Mouse (Mus musculus) small intestine, adult 2 months (tissue): Measurements from ENCODE around the gene Ablim1.

Source experiments
- CTCF ChIP-seq: fragments of 200-500 bp; IDR thresholded peaks from 2 replicates; pipeline ENCODE4 v1.5.1; 2012; ENCODE audit warnings: low read depth, mild to moderate bottlenecking, control low read depth, inconsistent platforms, low read length, moderate library complexity, mixed read lengths; ENCODE audit not compliant: insufficient replicate concordance, insufficient read length; ENCODE audit errors: extremely low read depth
- POLR2A ChIP-seq: fragments of 200-500 bp; IDR thresholded peaks from 2 replicates; pipeline ENCODE4 v1.6.1; 2012; ENCODE audit warnings: low read depth, mild to moderate bottlenecking, control low read depth, inconsistent platforms, low read length, moderate library complexity

DNA sequence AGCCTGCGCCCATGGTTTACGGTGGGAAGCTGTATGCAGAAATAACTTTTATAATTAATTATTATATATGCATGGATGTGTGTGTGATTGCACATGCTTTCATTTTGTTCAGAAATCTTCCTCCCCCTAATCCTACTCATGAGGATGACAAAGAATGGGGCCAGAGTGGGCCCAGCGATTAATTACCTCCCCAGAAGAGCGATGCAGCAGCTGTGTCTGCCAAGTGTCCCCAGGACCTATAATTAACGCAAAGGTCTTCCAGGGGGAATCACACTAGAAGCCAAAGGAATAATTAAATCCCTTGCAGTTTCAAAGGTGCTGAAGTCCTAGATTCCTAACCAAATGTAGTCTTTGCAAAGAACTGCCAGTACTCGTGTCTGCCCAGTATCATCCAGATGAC is 44.9 kb downstream of the Ablim1 start:
- TF ChIP-seq POLR2A (no peak), CTCF (no peak)
